17 mouse cellular contexts compared by ENCODE assay signal in the genomic region with DNA sequence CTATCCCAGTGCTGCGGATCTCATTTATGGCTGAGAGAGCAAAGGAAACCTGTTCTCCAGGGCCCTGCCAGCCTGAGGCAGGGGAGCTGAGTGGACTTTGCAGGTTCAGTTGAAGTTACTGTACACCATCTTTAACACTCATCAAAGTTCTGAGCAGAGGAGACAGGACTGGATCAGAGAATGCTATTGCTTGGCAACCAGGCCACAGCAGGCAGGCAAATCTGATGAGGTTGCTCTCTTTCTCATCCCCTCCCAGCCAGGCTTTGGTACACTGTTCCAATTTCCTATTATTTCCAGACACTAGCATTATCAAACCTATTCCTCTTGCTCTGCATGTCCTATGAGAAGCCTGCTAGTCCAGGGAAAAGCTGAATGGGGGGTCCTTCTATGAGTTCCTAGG. TPM values are rescaled to one million over a fixed set of nuclear protein-coding genes. Genes with fewer than 3 reads are reported as not detected.
"Had no signal": no experiment of that assay in that cellular context is flagged by ENCODE, and none has a peak within 500 bp of the region (broad histone marks: within the 10 kb centered on the region; RNA-seq: fewer than 3 reads in every experiment).

No protein-coding gene starts in this region.

- H3K9me3 ChIP-seq: liver, embryonic 12.5 days; midbrain, embryonic 12.5 days; neural tube, embryonic 12.5 days; stomach, embryonic 15.5 days had no signal

- H3K4me3 ChIP-seq: liver, embryonic 12.5 days; midbrain, embryonic 12.5 days; neural tube, embryonic 12.5 days; stomach, embryonic 15.5 days had no signal

- H3K27ac ChIP-seq: liver, embryonic 12.5 days; liver, embryonic 14.5 days; midbrain, embryonic 12.5 days; neural tube, embryonic 12.5 days; stomach, embryonic 15.5 days; stomach, postnatal 0 days had no signal

- H3K36me3 ChIP-seq: liver, embryonic 12.5 days; midbrain, embryonic 12.5 days; neural tube, embryonic 12.5 days; stomach, embryonic 15.5 days had no signal

- H3K4me2 ChIP-seq: liver, embryonic 12.5 days; lung, embryonic 14.5 days; midbrain, embryonic 12.5 days; neural tube, embryonic 12.5 days; stomach, embryonic 15.5 days had no signal

- DNase-seq: lung, adult 18-20 months; lung, postnatal 10 days; lung, postnatal 4 days; right cerebral cortex, postnatal 14 days; thymus, adult 2 months; thymus, postnatal 25 days; thymus, postnatal 4 days had no signal

- H3K4me1 ChIP-seq: liver, embryonic 12.5 days; midbrain, embryonic 12.5 days; neural tube, embryonic 12.5 days; stomach, embryonic 15.5 days had no signal

- H3K27me3 ChIP-seq: liver, embryonic 12.5 days; midbrain, embryonic 12.5 days; neural tube, embryonic 12.5 days; stomach, embryonic 15.5 days had no signal

- ATAC-seq: liver, embryonic 12.5 days had no signal

- H3K9ac ChIP-seq: liver, embryonic 12.5 days; liver, embryonic 14.5 days; lung, embryonic 14.5 days; midbrain, embryonic 12.5 days; neural tube, embryonic 12.5 days; stomach, embryonic 15.5 days had no signal

RNA-seq across cellular contexts. Expression of a gene that starts 41.3 kb away (rescaled TPM):
- total RNA-seq: megakaryocyte, adult 5-6 weeks; megakaryocyte-erythroid progenitor cell, adult 5-6 weeks had no signal
- polyA plus RNA-seq: liver, embryonic 16.5 days had no signal
